Mouse (Mus musculus) bone marrow, adult 2 months (tissue): ENCODE data around the gene Psma4.

Experiments used
- CTCF ChIP-seq: fragments of 200-500 bp; IDR thresholded peaks from 2 replicates; pipeline ENCODE4 v1.5.1; 2011; ENCODE audit warnings: low read length, control low read depth; ENCODE audit not compliant: control insufficient read depth, insufficient read depth
- POLR2A ChIP-seq: fragments of 200-500 bp; IDR thresholded peaks from 2 replicates; pipeline ENCODE4 v1.6.1; 2011; ENCODE audit warnings: low read depth, mild to moderate bottlenecking, control low read depth, low read length, borderline replicate concordance; ENCODE audit not compliant: control insufficient read depth

DNA sequence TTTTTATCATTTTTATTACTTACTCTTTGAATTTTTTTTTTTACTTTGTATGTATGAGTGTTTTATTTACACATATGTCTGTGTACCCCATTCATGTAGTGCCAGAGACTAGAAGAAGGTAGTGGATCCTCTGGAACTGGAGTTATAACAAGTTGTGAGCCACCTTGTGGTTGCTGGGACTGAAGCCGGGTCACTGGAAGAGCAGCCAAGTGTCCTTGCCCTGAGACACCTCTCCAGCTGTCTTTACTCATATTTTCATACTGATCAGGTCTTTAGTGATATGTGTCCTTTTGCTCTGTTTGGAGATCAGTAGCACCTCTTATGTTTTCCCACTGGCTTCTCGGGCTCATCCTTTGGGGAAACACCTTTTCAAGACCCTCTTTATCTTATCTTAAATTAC, 6.1 kb upstream of the Psma4 start:
- no peak for TF ChIP-seq CTCF
- no peak for TF ChIP-seq POLR2A
